Mouse (Mus musculus) forebrain, embryonic 13.5 days (tissue): ENCODE data around the gene Gmfb. TPM values are rescaled to one million over a fixed set of nuclear protein-coding genes. Genes with fewer than 3 reads are reported as not detected.
"Not testable (repeated sequence)": the region's sequence is repeated elsewhere in the genome, so short reads cannot be mapped to it uniquely, and the experiment has no call there.

Source experiments
- ATAC-seq: fragments of 200-750 bp; cut with Nextera tagmentation; 2 replicates; pipeline ENCODE4 v1.8.0; 2017
- H3K27ac ChIP-seq: fragments of 300-500 bp; sonication (generic); 2 replicates; pipeline ENCODE4 v1.5.1; 2015; ENCODE audit warnings: inconsistent platforms, mild to moderate bottlenecking, moderate library complexity
- H3K27me3 ChIP-seq: fragments of 300-500 bp; sonication (generic); 2 replicates; pipeline ENCODE4 v1.6.1; 2015; ENCODE audit warnings: mild to moderate bottlenecking, inconsistent platforms
- H3K36me3 ChIP-seq: fragments of 300-500 bp; sonication (generic); 2 replicates; pipeline ENCODE4 v1.6.1; 2015; ENCODE audit warnings: mild to moderate bottlenecking, inconsistent platforms; ENCODE audit not compliant: poor library complexity, severe bottlenecking
- H3K4me1 ChIP-seq: fragments of 300-500 bp; sonication (generic); 2 replicates; pipeline ENCODE4 v1.6.1; 2015; ENCODE audit warnings: inconsistent platforms
- H3K4me2 ChIP-seq: fragments of 300-500 bp; sonication (generic); 2 replicates; pipeline ENCODE4 v1.6.1; 2015; ENCODE audit warnings: inconsistent platforms, mild to moderate bottlenecking, moderate library complexity
- H3K4me3 ChIP-seq: fragments of 300-500 bp; sonication (generic); 2 replicates; pipeline ENCODE4 v1.5.1; 2015; ENCODE audit warnings: mild to moderate bottlenecking, inconsistent platforms
- H3K9ac ChIP-seq: fragments of 300-500 bp; sonication (generic); 2 replicates; pipeline ENCODE4 v1.6.1; 2015; ENCODE audit warnings: mild to moderate bottlenecking, inconsistent platforms
- H3K9me3 ChIP-seq: fragments of 300-500 bp; sonication (generic); replicated peaks from 2 replicates; pipeline ENCODE4 v1.6.1; 2016; ENCODE audit warnings: inconsistent platforms
- WGBS: fragments of 180-500 bp; shearing (Covaris S2); methylation state at CpG from one replicate; pipeline ENCODE4 v1.1.7; 2015; 5-methylcytosine and 5-hydroxymethylcytosine counted together
- polyA plus RNA-seq: library from polyadenylated mRNA; unstranded; fragments of >200 nt; fragmentation: Nextera tagmentation; extraction: Ambion mirVana; gene quantifications from 2 replicates; pipeline ENCODE4 v1.2.1, GENCODE M21; 2015

Gmfb gene
- polyA plus RNA-seq, 1 experiment from 2014 or later = 90.1 TPM

DNA sequence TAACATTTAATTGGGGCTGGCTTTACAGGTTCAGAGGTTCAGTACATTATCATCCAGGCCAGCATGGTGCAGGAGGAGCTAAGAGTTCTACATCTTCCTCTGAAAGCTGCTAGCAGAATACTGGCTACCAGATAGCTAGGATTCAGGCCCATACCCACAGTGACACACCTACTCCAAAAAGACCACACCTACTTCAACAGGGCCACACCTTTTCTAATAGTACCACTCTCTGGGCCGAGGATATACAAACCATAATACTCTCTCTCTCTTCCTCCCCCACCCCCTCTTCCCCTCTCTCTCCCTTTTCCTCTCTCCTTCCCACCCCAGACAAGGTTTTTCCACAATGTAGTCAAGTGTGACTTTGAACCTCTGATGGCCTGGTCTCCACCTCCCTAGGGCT lies 5.4 kb upstream of the Gmfb start:
- no peak for ATAC-seq
- H3K4me3 ChIP-seq = no peak overlapping the region
- H3K9ac ChIP-seq = no peak overlapping the region
- no peaks in the 10 kb centered on the region for H3K36me3 ChIP-seq
- peaks cover 9% of the 10 kb centered on the region for H3K4me1 ChIP-seq
- H3K4me2 ChIP-seq = no peak overlapping the region
- 0 out of 2 replicates have a peak, but pooled peaks cover 7% of the 10 kb centered on the region for H3K27me3 ChIP-seq
- H3K27ac ChIP-seq = no peak overlapping the region
- 79% methylated on average over 1 of the region's 1 CpGs for WGBS
- H3K9me3 ChIP-seq = no peaks in the 10 kb centered on the region

GRCm38 (mm10) chr14:46823996-46824395 lies 2.0 kb upstream of the Gmfb start:
- 74% methylated on average over 2 of the region's 2 CpGs for WGBS

DNA sequence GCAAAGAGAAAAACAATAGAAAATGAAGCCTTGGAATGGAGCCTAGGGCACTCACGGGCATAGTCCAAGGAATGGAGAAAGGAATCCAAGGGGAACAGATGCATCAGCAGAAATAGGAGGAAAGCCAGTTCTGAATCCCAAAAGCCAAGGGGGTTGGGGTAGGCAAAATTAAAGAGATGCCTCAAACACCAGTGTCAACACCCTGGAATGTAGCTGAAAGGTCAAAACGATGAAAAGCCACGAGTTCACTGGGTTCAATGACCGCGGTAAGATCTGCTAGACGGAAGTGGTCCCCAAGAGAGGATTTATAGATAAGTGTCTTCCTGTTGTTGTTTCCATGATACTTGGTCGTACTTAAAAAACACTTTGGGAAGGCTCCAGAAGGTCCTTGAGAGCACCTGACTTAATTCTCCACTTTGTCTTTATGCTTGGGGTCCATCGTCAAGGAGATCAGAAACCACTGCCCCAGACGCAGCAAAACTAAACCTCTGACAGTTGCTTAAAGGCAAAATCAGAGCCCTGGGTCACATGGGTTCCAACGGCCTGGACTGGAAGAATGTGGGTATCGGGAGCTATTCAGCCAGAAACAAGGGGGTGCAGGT lies 670 bp downstream of the Gmfb start:
- no peak for ATAC-seq
- H3K4me2 ChIP-seq = peak overlapping the region; percentile 88
- H3K4me3 ChIP-seq = peak overlapping the region; percentile 92
- under 1% methylated on average over 11 of the region's 11 CpGs for WGBS
- H3K36me3 ChIP-seq = peaks cover 4% of the 10 kb centered on the region; the same call in 1 of the 2 replicates
- H3K9me3 ChIP-seq = no peaks in the 10 kb centered on the region
- peak overlapping the region; percentile 75 for H3K27ac ChIP-seq
- peak overlapping the region; percentile 91 for H3K9ac ChIP-seq
- H3K4me1 ChIP-seq = peaks cover 16% of the 10 kb centered on the region
- H3K27me3 ChIP-seq = 0 out of 2 replicates have a peak, but pooled peaks cover 3% of the 10 kb centered on the region

More at GRCm38 (mm10) chr14:46823996-46824395, 2.0 kb upstream of the Gmfb start:
- no peaks in the 10 kb centered on the region for H3K36me3 ChIP-seq
- H3K4me3 ChIP-seq = no peak overlapping the region
- no peaks in the 10 kb centered on the region for H3K9me3 ChIP-seq
- H3K9ac ChIP-seq = no peak overlapping the region
- no peak overlapping the region for H3K27ac ChIP-seq
- H3K27me3 ChIP-seq = 0 out of 2 replicates have a peak, but pooled peaks cover 7% of the 10 kb centered on the region
- H3K4me1 ChIP-seq = peaks cover 15% of the 10 kb centered on the region
- H3K4me2 ChIP-seq = no peak overlapping the region
- ATAC-seq = no peak

- H3K4me3 ChIP-seq, H3K4me2 ChIP-seq, H3K9ac ChIP-seq, ATAC-seq, H3K27me3 ChIP-seq, H3K27ac ChIP-seq, H3K9me3 ChIP-seq, H3K36me3 ChIP-seq: not testable (repeated sequence)
- 91% methylated on average over 5 of the region's 6 CpGs for WGBS
- H3K4me1 ChIP-seq = peaks cover 25% of the 10 kb centered on the region
Observed at GRCm38 (mm10) chr14:46819961-46820360, 2.1 kb downstream of the Gmfb start.

DNA sequence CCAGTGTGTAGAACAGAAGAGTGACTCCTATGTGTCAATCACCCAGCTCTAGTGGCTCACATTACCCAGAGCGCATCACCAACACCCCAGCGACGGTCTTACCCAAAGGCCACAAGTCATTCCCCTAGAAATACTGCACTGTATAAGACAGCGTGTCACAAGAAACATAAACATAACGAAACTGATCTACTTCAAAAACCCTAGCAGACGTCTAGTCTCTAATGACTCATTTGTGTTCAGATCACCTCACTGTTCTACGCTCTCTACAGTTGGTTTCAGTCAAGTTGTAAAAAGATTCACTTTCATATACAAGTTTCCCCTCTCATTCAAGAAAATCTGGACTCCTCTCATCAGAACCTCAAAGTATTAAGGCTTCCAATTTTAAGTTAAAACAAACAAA lies 3.3 kb downstream of the Gmfb start:
- no peak overlapping the region for H3K27ac ChIP-seq
- H3K4me2 ChIP-seq = no peak overlapping the region
- H3K27me3 ChIP-seq = no peaks in the 10 kb centered on the region
- H3K4me1 ChIP-seq = peaks cover 25% of the 10 kb centered on the region
- ATAC-seq = no peak
- 96% methylated on average over 7 of the region's 7 CpGs for whole genome bisulfite sequencing
- no peak overlapping the region for H3K9ac ChIP-seq
- no peaks in the 10 kb centered on the region for H3K9me3 ChIP-seq
- no peak overlapping the region for H3K4me3 ChIP-seq
- peaks cover 13% of the 10 kb centered on the region for H3K36me3 ChIP-seq

GRCm38 (mm10) chr14:46816916-46817622 lies 5.0 kb downstream of the Gmfb start:
- no peak for ATAC-seq
- Histone ChIP-seq H3K27me3 (no peaks in the 10 kb centered on the region), H3K4me1 (peaks cover 25% of the 10 kb centered on the region), H3K9me3 (no peaks in the 10 kb centered on the region), H3K4me2 (no peak overlapping the region), H3K36me3 (peaks cover 25% of the 10 kb centered on the region), H3K9ac (no peak overlapping the region), H3K27ac (no peak overlapping the region), H3K4me3 (no peak overlapping the region)
- WGBS = 96% methylated on average over 8 of the region's 8 CpGs

DNA sequence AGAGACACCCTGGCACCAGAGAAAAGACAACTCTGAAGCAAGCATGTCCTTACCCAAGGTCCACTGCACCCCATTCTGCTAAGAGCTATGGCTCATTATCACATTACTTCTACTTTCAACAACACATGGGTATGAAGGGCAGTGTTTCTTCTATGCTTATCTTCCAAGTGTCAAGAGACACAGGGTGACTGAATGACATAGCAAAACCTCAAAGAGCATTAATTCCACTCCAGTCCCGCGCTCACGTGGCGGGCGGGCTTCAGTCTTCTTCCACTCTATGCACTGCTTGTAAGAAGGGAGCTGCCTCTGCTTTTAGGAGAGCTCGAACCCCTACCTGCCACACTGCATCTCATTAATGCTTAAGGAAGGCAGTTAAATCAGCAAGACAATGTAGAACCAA lies 6.4 kb downstream of the Gmfb start:
- peaks cover 17% of the 10 kb centered on the region for H3K4me1 ChIP-seq
- no peak for ATAC-seq
- peaks cover 36% of the 10 kb centered on the region for H3K36me3 ChIP-seq
- H3K9ac ChIP-seq = no peak overlapping the region
- no peak overlapping the region for H3K27ac ChIP-seq
- H3K4me3 ChIP-seq = no peak overlapping the region
- 46% methylated on average over 6 of the region's 6 CpGs for WGBS
- H3K27me3 ChIP-seq = no peaks in the 10 kb centered on the region
- H3K9me3 ChIP-seq = no peaks in the 10 kb centered on the region
- no peak overlapping the region for H3K4me2 ChIP-seq

GRCm38 (mm10) chr14:46807927-46808326 lies 14.1 kb downstream of the Gmfb start:
- WGBS = 68% methylated on average over 3 of the region's 3 CpGs
- Histone ChIP-seq H3K9ac (no peak overlapping the region), H3K4me3 (no peak overlapping the region), H3K27ac (no peak overlapping the region), H3K4me1 (no peaks in the 10 kb centered on the region), H3K4me2 (no peak overlapping the region), H3K9me3 (no peaks in the 10 kb centered on the region), H3K36me3 (peaks cover 24% of the 10 kb centered on the region), H3K27me3 (no peaks in the 10 kb centered on the region)
- ATAC-seq = no peak

DNA sequence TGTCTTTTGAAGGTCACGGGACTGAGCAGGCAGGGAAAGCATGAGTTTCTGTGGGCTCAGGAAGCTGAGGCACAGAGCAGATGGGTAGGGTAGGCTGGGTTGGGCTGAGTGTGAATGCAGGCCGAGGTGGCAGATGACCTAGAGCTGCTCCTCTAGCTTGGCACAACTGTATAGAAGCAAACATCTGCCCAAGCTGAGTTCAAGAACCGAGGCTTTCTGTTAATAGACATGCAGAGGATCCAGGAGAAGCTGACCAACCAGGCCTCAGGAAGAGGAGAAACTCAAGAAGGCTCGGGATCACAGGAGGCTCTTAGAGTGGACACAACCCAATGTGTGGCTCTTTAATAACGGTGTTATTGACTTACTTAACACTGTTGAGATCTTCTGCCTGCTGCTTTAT lies 15.9 kb downstream of the Gmfb start:
- no peak overlapping the region for H3K4me3 ChIP-seq

DNA sequence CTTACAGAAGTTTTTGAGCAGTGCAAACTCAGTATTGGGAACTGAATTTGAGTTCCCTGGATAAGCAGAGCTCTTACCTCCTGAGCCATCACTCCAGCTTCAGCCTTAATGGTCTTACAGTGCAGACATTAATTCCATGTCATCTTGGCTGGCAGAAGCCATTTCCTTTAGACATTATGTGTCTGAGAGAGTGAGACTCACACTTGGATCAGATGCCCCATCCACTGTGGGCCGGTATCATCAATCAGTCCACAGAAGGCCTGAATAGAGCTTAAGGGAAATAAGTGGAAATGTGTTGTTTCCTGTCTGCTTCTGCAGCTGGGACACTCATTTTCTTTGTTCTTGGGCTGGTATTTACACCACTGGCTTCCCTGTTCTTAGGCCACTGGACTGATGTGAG lies 18.3 kb downstream of the Gmfb start:
- no peak overlapping the region for H3K27ac ChIP-seq
- no peaks in the 10 kb centered on the region for H3K9me3 ChIP-seq
- H3K36me3 ChIP-seq = peaks cover 7% of the 10 kb centered on the region; the same call in 1 of the 2 replicates
- 100% methylated on average over 1 of the region's 1 CpGs for WGBS
- H3K9ac ChIP-seq = no peak overlapping the region
- no peak for ATAC-seq
- H3K4me2 ChIP-seq = no peak overlapping the region
- H3K4me1 ChIP-seq = no peaks in the 10 kb centered on the region
- no peak overlapping the region for H3K4me3 ChIP-seq
- H3K27me3 ChIP-seq = no peaks in the 10 kb centered on the region

More for the DNA sequence above, 15.9 kb downstream of the Gmfb start:
- ATAC-seq = no peak
- no peaks in the 10 kb centered on the region for H3K9me3 ChIP-seq
- 88% methylated on average over 5 of the region's 5 CpGs for WGBS
- no peak overlapping the region for H3K27ac ChIP-seq
- peaks cover 13% of the 10 kb centered on the region for H3K36me3 ChIP-seq
- H3K9ac ChIP-seq = no peak overlapping the region
- no peaks in the 10 kb centered on the region for H3K4me1 ChIP-seq
- no peaks in the 10 kb centered on the region for H3K27me3 ChIP-seq
- no peak overlapping the region for H3K4me2 ChIP-seq

DNA sequence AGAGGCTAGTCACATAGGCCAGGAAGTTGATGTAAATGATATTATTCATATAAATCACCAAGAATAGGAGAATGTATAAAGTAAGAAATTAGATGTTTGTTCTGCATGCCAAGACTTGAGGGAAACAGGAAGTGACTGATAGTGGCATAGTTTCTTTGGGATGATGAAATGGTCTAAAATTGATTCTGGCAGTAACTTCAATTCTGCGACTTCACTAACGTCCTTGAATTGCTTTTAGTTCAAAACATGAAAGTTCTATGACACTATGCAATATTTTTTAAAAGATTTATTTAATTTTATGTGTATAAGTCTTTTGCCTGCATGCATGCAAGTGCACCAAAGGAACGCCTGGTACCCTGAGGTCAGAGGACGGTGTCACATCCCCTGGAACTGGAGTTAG lies 18.8 kb downstream of the Gmfb start:
- Histone ChIP-seq H3K9me3 (no peaks in the 10 kb centered on the region), H3K4me2 (no peak overlapping the region), H3K4me3 (no peak overlapping the region), H3K9ac (no peak overlapping the region), H3K27ac (no peak overlapping the region), H3K36me3 (peaks cover 7% of the 10 kb centered on the region; the same call in 1 of the 2 replicates), H3K4me1 (no peaks in the 10 kb centered on the region), H3K27me3 (no peaks in the 10 kb centered on the region)
- WGBS = 99% methylated on average over 4 of the region's 4 CpGs
- ATAC-seq = no peak

- Histone ChIP-seq H3K9me3 (no peaks in the 10 kb centered on the region), H3K27me3 (no peaks in the 10 kb centered on the region), H3K36me3 (peaks cover 7% of the 10 kb centered on the region; the same call in 1 of the 2 replicates), H3K9ac (no peak overlapping the region), H3K4me3 (no peak overlapping the region), H3K4me2 (no peak overlapping the region), H3K4me1 (no peaks in the 10 kb centered on the region), H3K27ac (no peak overlapping the region)
- 89% methylated on average over 3 of the region's 3 CpGs for WGBS
- no peak for ATAC-seq
Observed at GRCm38 (mm10) chr14:46800684-46801345, 21.2 kb downstream of the Gmfb start.
